Mouse (Mus musculus): ENCODE data around the gene Rad51b. TPM values are rescaled to one million over a fixed set of nuclear protein-coding genes. Genes with fewer than 3 reads are reported as not detected.

Rad51b gene
- polyA plus RNA-seq, 1 experiment from 2014 or later, result 4.3 TPM

DNA sequence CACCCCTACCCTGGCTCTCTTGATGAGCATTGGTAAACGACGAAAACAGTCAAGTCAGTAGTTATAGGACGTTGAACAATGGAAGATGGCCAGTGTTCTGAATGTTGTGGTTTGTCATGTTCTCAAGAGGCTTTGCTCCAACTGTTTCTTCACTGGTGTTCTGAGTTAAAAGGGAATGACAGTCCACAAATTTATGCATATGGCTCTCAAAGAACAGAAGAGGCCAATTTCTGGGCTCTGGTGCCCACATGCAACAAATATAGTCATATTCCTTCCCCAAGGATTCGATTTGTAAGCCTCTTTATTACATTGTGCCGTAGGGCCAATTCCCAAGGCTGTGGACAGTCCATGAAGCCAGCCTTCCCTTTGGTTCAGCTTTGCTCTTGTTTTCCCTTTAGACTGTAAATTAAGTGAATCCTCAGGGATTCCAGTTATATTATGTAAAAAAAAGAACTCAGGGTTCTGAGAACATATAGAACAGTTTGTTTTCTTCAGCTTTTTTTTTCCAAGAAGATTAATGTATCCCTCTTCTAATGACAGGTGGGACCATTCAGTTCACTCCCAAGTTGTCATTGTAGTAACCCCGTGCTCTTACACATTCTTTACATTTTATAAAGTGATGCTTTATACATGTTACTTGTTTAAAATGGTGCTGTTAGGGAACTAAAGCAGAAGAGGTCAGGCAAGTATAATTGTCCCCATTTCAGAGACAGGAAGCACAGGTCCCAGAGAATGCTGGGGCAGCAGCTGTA, 287.6 kb downstream of the Rad51b start:
- no peak overlapping the region for H3K9ac ChIP-seq
- ATAC-seq (ENCODE audit: insufficient read depth), result no peak
- H3K27ac ChIP-seq (replicated peaks), result no peak overlapping the region
- no peaks in the 10 kb centered on the region for H3K4me1 ChIP-seq (replicated peaks)
- no peak overlapping the region for H3K4me2 ChIP-seq
- H3K36me3 ChIP-seq (replicated peaks), result no peaks in the 10 kb centered on the region
- H3K4me3 ChIP-seq (replicated peaks), result no peak overlapping the region
- 71% methylated on average over 6 of the region's 6 CpGs for WGBS (ENCODE audit: insufficient replicate concordance)
- no peaks in the 10 kb centered on the region for H3K27me3 ChIP-seq
- H3K9me3 ChIP-seq (replicated peaks), result no peaks in the 10 kb centered on the region

DNA sequence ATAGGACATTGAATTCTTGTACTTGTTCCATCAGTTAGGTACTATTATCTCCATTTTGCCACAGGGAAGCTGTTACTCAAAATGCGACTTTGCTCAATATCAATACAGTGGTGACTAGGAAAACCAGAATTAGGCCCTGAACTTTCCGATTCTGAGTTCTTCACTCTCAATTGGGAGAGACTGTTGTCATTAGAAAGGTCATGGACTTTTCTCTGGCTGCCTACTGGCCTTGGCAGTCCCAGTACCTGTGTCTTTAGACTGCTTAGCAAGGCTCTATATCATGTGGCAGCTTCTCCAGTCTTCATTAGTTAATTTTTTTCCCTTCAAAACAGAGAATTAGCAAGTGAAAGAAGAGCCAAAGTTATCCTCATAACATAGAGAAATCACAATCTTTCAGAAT, 288.3 kb downstream of the Rad51b start:
- H3K27ac ChIP-seq (replicated peaks), result no peak overlapping the region
- H3K4me1 ChIP-seq (replicated peaks), result no peaks in the 10 kb centered on the region
- no peak for ATAC-seq (ENCODE audit: insufficient read depth)
- no peaks in the 10 kb centered on the region for H3K27me3 ChIP-seq
- 68% methylated on average over 2 of the region's 2 CpGs for WGBS (ENCODE audit: insufficient replicate concordance)
- H3K9me3 ChIP-seq (replicated peaks), result no peaks in the 10 kb centered on the region
- no peak overlapping the region for H3K9ac ChIP-seq
- no peak overlapping the region for H3K4me2 ChIP-seq
- no peaks in the 10 kb centered on the region for H3K36me3 ChIP-seq (replicated peaks)
- no peak overlapping the region for H3K4me3 ChIP-seq (replicated peaks)

GRCm38 (mm10) chr12:79588831-79589230, 291.7 kb downstream of the Rad51b start:
- WGBS (ENCODE audit: insufficient replicate concordance), result 82% methylated on average over 4 of the region's 4 CpGs
- Histone ChIP-seq H3K9ac (no peak overlapping the region), H3K4me2 (no peak overlapping the region), H3K27ac (replicated peaks) (no peak overlapping the region), H3K36me3 (replicated peaks) (no peaks in the 10 kb centered on the region), H3K27me3 (no peaks in the 10 kb centered on the region), H3K4me3 (replicated peaks) (no peak overlapping the region), H3K4me1 (replicated peaks) (no peaks in the 10 kb centered on the region), H3K9me3 (replicated peaks) (no peaks in the 10 kb centered on the region)
- no peak for ATAC-seq (ENCODE audit: insufficient read depth)

GRCm38 (mm10) chr12:79592206-79592605, 295.1 kb downstream of the Rad51b start:
- Histone ChIP-seq H3K36me3 (replicated peaks) (no peaks in the 10 kb centered on the region), H3K4me3 (replicated peaks) (no peak overlapping the region), H3K4me1 (replicated peaks) (no peaks in the 10 kb centered on the region), H3K9ac (no peak overlapping the region), H3K9me3 (replicated peaks) (no peaks in the 10 kb centered on the region), H3K27me3 (no peaks in the 10 kb centered on the region), H3K27ac (replicated peaks) (no peak overlapping the region), H3K4me2 (no peak overlapping the region)
- 58% methylated on average over 4 of the region's 4 CpGs for WGBS (ENCODE audit: insufficient replicate concordance)
- no peak for ATAC-seq (ENCODE audit: insufficient read depth)

DNA sequence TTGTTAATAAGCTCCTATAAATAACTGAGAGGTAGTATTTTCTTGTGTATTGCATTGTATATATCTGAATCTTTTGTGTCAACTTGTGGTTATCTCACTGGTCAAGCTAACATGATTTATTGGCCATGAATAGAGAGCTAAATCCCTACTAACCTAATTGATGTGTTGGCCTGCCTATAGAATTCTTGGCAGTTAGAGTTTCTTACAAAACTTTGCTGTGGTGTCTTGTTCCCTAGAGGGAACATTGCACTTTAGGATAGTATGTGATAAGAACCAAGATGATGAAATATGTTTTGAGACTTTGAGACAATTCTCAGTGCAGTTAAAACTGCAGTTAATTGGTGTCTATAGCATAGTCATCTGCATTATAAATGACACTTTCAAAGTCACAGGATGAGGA, 299.8 kb downstream of the Rad51b start:
- ATAC-seq (ENCODE audit: insufficient read depth), result no peak
- Histone ChIP-seq H3K4me2 (no peak overlapping the region), H3K27ac (replicated peaks) (no peak overlapping the region), H3K9ac (no peak overlapping the region), H3K36me3 (replicated peaks) (no peaks in the 10 kb centered on the region), H3K27me3 (no peaks in the 10 kb centered on the region), H3K9me3 (replicated peaks) (no peaks in the 10 kb centered on the region), H3K4me1 (replicated peaks) (peaks cover 18% of the 10 kb centered on the region; the same call in 1 of the 2 replicates), H3K4me3 (replicated peaks) (no peak overlapping the region)

DNA sequence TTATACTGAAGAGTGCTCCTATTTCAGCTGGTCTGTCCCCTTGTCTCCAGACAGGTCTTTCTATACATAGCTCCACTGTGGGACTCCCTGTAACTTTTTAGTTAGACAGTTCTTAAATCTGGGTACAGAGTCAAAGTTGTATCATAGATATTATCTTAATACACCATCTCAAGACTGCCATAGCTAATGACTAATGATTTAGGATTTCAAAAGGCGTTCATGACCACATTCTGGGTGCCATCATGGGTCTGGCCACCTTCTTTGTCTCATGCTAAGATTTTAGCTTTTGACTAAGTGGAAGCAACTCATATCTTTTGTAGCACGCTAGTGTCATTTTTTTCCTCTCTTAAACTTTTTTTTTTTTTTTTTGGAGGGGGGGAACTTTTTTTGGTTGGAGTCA, 300.3 kb downstream of the Rad51b start:
- ATAC-seq (ENCODE audit: insufficient read depth), result no peak
- 76% methylated on average over 2 of the region's 2 CpGs for WGBS (ENCODE audit: insufficient replicate concordance)
- H3K4me3 ChIP-seq (replicated peaks), result no peak overlapping the region
- no peak overlapping the region for H3K9ac ChIP-seq
- H3K4me2 ChIP-seq, result no peak overlapping the region
- H3K27me3 ChIP-seq, result no peaks in the 10 kb centered on the region
- H3K36me3 ChIP-seq (replicated peaks), result no peaks in the 10 kb centered on the region
- H3K27ac ChIP-seq (replicated peaks), result no peak overlapping the region
- H3K4me1 ChIP-seq (replicated peaks), result peaks cover 21% of the 10 kb centered on the region; the same call in 1 of the 2 replicates
- H3K9me3 ChIP-seq (replicated peaks), result no peaks in the 10 kb centered on the region

DNA sequence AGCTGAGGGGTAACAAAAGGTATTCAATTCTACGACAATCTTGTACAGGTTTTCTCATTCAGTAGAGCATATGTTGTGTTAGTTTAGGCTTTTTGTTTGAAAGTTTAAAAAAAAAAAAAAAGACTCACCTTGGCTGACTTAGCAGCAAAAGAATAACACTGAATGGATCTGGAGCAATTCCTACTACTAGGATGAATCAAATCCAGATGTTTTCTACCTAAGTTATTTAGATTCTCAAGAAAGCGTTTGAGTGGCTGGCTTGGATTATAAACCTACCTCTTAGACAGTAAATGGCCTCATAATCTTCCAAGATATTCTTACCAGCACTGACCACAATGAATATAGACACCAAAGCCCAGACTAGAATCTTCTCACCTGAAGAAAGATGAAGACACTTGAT, 300.7 kb downstream of the Rad51b start:
- no peak for ATAC-seq (ENCODE audit: insufficient read depth)
- Histone ChIP-seq H3K4me2 (no peak overlapping the region), H3K4me3 (replicated peaks) (no peak overlapping the region), H3K36me3 (replicated peaks) (no peaks in the 10 kb centered on the region), H3K27ac (replicated peaks) (no peak overlapping the region), H3K27me3 (no peaks in the 10 kb centered on the region), H3K9ac (no peak overlapping the region), H3K4me1 (replicated peaks) (peaks cover 25% of the 10 kb centered on the region; the same call in 1 of the 2 replicates), H3K9me3 (replicated peaks) (no peaks in the 10 kb centered on the region)
- WGBS (ENCODE audit: insufficient replicate concordance), result 66% methylated on average over 2 of the region's 2 CpGs

- no peak overlapping the region for H3K4me2 ChIP-seq
- no peak for ATAC-seq (ENCODE audit: insufficient read depth)
- H3K27me3 ChIP-seq, result no peaks in the 10 kb centered on the region
- H3K4me3 ChIP-seq (replicated peaks), result no peak overlapping the region
- peaks cover 29% of the 10 kb centered on the region; the same call in 1 of the 2 replicates for H3K4me1 ChIP-seq (replicated peaks)
- no peak overlapping the region for H3K9ac ChIP-seq
- H3K36me3 ChIP-seq (replicated peaks), result no peaks in the 10 kb centered on the region
- H3K9me3 ChIP-seq (replicated peaks), result no peaks in the 10 kb centered on the region
- WGBS (ENCODE audit: insufficient replicate concordance), result 62% methylated on average over 4 of the region's 4 CpGs
- H3K27ac ChIP-seq (replicated peaks), result no peak overlapping the region
These were observed 301.4 kb downstream of the Rad51b start for GRCm38 (mm10) chr12:79598496-79598895.

DNA sequence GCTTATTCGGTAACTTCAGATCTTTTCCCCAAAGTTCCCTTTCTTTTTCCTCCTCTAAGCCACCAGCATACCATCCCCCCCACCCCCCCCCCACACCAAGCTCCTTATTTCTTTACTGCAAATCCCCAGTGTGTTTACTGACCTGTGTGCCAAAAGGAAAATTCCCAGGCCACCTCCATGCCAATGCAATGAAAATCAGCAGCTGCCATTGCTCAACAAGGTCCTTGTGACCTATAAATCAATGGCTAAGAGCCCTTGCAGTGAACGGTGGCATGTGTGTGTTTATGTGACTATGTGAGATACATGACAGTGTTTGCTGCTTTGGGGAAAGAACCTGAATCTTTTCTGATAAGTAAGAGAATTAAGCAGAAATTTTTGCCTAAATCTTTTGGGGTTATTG, 301.8 kb downstream of the Rad51b start:
- no peaks in the 10 kb centered on the region for H3K9me3 ChIP-seq (replicated peaks)
- H3K4me1 ChIP-seq (replicated peaks), result peaks cover 29% of the 10 kb centered on the region; the same call in 1 of the 2 replicates
- H3K4me3 ChIP-seq (replicated peaks), result no peak overlapping the region
- H3K36me3 ChIP-seq (replicated peaks), result no peaks in the 10 kb centered on the region
- no peak for ATAC-seq (ENCODE audit: insufficient read depth)
- no peaks in the 10 kb centered on the region for H3K27me3 ChIP-seq
- WGBS (ENCODE audit: insufficient replicate concordance), result 58% methylated on average over 2 of the region's 2 CpGs
- H3K27ac ChIP-seq (replicated peaks), result no peak overlapping the region
- H3K4me2 ChIP-seq, result no peak overlapping the region
- no peak overlapping the region for H3K9ac ChIP-seq

DNA sequence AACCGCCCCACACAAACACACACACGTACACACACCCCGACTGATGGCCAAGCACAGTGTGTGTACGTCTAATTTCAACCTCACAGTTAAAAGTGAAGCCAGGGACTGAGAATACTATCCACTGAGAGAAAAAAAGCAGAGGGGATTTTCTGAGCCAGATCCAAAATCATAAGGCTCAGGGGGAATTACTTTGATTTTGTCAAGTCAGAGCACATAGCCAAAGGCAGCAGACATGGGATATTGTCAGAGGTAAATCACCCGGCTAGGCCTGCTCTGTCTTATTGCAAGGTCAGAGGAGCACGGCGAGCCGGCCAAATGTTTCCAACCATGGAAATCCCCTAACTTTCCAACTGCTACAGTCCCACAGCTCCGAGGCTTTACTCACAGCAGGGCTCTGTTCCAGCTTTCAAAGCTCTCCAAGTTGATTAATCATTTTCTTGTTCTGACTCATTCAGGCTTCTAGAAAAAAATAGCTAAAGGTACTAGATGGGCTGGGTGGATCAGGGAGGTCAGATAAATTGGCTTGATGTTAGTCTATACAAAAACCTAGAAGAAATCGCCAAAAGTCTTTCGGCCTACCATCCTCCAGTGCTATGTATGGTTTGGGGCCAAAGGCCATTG, 303.2 kb downstream of the Rad51b start:
- H3K4me1 ChIP-seq (replicated peaks), result peaks cover 41% of the 10 kb centered on the region
- ATAC-seq (ENCODE audit: insufficient read depth), result no peak
- H3K4me2 ChIP-seq, result no peak overlapping the region
- H3K27me3 ChIP-seq, result no peaks in the 10 kb centered on the region
- H3K36me3 ChIP-seq (replicated peaks), result no peaks in the 10 kb centered on the region
- WGBS (ENCODE audit: insufficient replicate concordance), result 68% methylated on average over 11 of the region's 11 CpGs
- no peak overlapping the region; the same call in 1 of the 2 replicates for H3K27ac ChIP-seq (replicated peaks)
- H3K9me3 ChIP-seq (replicated peaks), result no peaks in the 10 kb centered on the region
- H3K9ac ChIP-seq, result no peak overlapping the region
- no peak overlapping the region for H3K4me3 ChIP-seq (replicated peaks)

DNA sequence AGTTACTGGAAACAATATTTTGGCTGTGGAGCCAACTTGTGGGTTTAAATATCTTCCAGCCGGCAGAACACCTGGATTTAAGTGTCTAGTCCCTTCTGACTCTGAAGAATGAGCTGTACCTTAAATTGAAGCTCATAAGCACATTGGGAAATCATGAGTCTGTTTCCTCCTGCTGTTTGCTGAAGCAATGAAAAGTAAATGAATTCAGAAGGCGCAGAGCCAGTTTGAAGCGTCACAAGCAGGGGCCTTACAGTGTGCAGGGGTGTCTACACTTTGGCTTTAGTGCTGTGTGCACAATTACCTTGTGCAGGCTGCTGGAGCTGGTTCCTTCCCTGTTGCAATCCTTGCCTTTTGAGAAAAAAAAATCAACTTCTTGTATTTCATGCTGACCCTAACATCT, 305.6 kb downstream of the Rad51b start:
- Histone ChIP-seq H3K4me1 (replicated peaks) (peaks cover 54% of the 10 kb centered on the region), H3K27me3 (no peaks in the 10 kb centered on the region), H3K9ac (no peak overlapping the region), H3K4me3 (replicated peaks) (no peak overlapping the region), H3K36me3 (replicated peaks) (no peaks in the 10 kb centered on the region), H3K27ac (replicated peaks) (no peak overlapping the region), H3K9me3 (replicated peaks) (no peaks in the 10 kb centered on the region), H3K4me2 (no peak overlapping the region)
- ATAC-seq (ENCODE audit: insufficient read depth), result no peak
- 78% methylated on average over 3 of the region's 3 CpGs for WGBS (ENCODE audit: insufficient replicate concordance)
